Mouse (Mus musculus): ENCODE measurements around the gene Dcps. TPM values are rescaled to one million over a fixed set of nuclear protein-coding genes. Genes with fewer than 3 reads are reported as not detected.

The Dcps gene
- polyA plus RNA-seq, 1 experiment = 58.0 TPM

DNA sequence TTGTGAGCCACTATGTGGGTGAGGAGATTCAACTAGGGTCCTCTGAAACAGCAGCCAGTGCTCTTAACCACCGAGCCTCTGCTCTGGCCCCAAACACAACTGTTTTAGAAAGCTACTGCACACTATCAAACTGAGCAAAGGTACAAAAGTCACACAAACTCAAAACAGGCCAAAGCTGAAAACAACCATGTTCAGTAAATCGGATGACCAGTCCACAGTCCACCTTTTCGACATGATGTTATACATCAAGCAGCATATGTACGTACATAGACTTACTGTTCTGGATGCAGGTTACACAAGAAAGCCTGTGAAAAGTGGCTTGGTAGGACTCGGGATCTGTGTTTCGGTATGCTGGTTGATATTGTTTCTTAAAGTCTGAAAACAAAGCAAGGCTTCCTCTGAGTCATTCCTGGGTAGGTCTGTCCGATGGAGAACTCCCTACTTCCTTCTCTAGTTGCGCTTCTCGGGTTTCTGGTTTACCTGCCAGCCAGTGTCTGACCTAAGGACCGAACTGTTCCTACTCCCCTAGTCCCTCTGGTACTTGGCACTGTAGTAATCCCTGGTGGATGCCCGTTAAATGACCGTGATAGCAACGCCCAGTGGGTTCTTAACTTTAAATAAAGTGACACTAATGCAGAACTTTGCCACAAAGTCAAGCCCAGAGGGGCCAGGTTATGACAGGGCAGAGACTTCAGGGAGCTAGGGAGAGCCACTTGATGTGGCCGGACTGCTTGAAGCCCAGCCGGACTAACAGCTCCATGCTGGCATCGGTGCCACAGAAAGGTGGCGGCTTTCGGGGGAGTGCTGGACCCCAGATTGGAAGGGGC lies 23.3 kb upstream of the Dcps start:
- DNase-seq (ENCODE audit: low read depth) = no peak
- TF ChIP-seq POLR2A (IDR thresholded peaks at IDR 0.05; ENCODE audit: borderline replicate concordance, extremely low read depth, insufficient read depth, insufficient read length, poor library complexity, severe bottlenecking) = no peak
- no peak for TF ChIP-seq CTCF (IDR thresholded peaks at IDR 0.05; ENCODE audit: borderline replicate concordance, extremely low read depth, insufficient read depth, insufficient read length)

- TF ChIP-seq CTCF (IDR thresholded peaks at IDR 0.05; ENCODE audit: borderline replicate concordance, extremely low read depth, insufficient read depth, insufficient read length) = no peak
- TF ChIP-seq POLR2A (IDR thresholded peaks at IDR 0.05; ENCODE audit: borderline replicate concordance, extremely low read depth, insufficient read depth, insufficient read length, poor library complexity, severe bottlenecking) = no peak
- DNase-seq (ENCODE audit: low read depth) = no peak
Measured at GRCm38 (mm10) chr9:35198351-35198750, 22.5 kb upstream of the Dcps start.

DNA sequence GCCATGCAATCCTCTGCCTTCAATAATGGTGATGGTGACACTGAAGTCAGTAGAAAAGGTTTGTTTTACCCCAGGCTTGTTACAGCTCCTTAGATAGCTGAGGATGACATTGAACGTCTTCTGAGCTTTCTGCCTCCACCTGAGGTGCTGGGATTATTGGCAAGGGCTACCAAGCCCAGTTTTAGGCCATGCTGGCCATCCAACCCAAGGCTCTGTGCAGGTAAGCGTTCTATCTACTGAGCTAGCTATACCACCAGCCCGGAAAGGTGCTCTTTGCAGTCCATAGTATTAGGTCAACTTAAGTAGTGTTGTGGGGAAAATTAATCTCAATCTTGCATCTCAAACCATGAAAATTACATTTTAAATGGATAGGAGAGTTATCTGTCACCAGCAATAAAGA lies 21.8 kb upstream of the Dcps start:
- TF ChIP-seq CTCF (IDR thresholded peaks at IDR 0.05; ENCODE audit: borderline replicate concordance, extremely low read depth, insufficient read depth, insufficient read length) = no peak
- TF ChIP-seq POLR2A (IDR thresholded peaks at IDR 0.05; ENCODE audit: borderline replicate concordance, extremely low read depth, insufficient read depth, insufficient read length, poor library complexity, severe bottlenecking) = no peak
- DNase-seq (ENCODE audit: low read depth) = no peak

DNA sequence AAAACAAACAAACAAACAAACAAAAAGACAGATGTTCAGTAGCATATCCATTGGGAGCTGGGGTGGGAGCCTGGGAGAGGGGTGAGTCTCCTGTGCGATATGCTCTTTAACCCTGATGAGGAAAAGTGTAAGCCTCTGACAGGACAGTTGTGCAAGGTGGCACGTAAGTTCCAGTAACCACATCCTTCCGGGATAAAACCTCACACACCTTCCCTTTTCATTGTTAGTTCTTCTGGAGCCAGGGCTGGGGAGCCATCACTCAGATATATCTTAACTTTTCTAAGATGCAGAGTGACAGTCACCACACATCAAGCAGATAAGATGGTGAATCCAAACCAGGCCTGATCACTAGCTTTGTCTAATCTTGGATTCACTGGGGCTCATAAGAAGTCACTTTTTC lies 18.2 kb upstream of the Dcps start:
- DNase-seq (ENCODE audit: low read depth) = no peak
- TF ChIP-seq CTCF (IDR thresholded peaks at IDR 0.05; ENCODE audit: borderline replicate concordance, extremely low read depth, insufficient read depth, insufficient read length) (no peak), POLR2A (IDR thresholded peaks at IDR 0.05; ENCODE audit: borderline replicate concordance, extremely low read depth, insufficient read depth, insufficient read length, poor library complexity, severe bottlenecking) (no peak)

GRCm38 (mm10) chr9:35192983-35193542 lies 17.2 kb upstream of the Dcps start:
- TF ChIP-seq CTCF (IDR thresholded peaks at IDR 0.05; ENCODE audit: borderline replicate concordance, extremely low read depth, insufficient read depth, insufficient read length) (no peak), POLR2A (IDR thresholded peaks at IDR 0.05; ENCODE audit: borderline replicate concordance, extremely low read depth, insufficient read depth, insufficient read length, poor library complexity, severe bottlenecking) (no peak)
- peak; percentile 13 for DNase-seq (ENCODE audit: low read depth)

DNA sequence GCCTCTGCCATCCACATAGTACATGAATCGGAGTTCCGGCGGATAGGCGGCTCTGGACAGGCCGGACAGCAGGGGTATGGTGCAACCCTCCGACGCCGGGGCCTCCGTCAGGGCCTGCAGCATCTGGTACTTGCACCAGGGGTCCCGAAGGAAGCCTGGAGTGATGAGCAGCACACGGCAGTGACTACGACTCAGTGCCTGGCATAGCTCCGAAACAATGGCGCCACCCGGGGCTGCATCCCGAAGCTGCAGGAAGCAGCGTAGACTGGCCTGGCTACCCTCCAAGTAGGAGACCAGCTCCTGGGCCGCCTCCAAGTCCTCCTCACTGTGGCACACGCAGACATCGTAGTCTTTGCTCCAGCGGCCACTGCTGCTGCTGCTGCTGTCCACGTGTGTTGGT lies 12.8 kb upstream of the Dcps start:
- TF ChIP-seq POLR2A (IDR thresholded peaks at IDR 0.05; ENCODE audit: borderline replicate concordance, extremely low read depth, insufficient read depth, insufficient read length, poor library complexity, severe bottlenecking) = no peak
- no peak for TF ChIP-seq CTCF (IDR thresholded peaks at IDR 0.05; ENCODE audit: borderline replicate concordance, extremely low read depth, insufficient read depth, insufficient read length)
- peak; percentile 80 for DNase-seq (ENCODE audit: low read depth)

DNA sequence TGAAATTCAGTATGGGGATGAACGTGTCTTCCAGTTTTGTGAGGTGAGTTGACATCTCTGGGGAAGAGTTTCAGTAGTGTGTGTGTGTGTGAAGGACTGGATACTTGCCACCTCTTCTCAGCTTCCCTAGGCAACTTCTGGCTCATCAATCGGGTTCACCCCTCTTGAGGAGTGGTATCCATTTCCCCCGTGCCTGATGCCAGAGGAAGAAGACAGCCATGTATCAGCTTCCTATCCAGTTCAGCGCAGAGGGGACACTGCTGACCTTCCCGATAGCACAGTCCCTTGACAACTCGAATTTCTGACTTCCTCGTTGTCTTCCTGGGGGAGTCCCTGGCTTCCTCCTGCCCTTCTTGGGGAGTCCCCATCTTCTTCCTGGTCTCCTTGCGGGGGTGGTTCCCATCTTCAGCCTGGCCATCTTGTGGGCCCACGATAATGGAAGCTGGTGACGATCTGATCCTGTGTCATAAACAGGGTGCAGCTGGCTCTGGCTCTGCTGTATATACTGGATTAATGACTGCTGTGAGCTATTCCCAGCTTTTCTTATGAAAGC lies 11.6 kb upstream of the Dcps start:
- TF ChIP-seq POLR2A (IDR thresholded peaks at IDR 0.05; ENCODE audit: borderline replicate concordance, extremely low read depth, insufficient read depth, insufficient read length, poor library complexity, severe bottlenecking) (no peak), CTCF (IDR thresholded peaks at IDR 0.05; ENCODE audit: borderline replicate concordance, extremely low read depth, insufficient read depth, insufficient read length) (no peak)
- no peak for DNase-seq (ENCODE audit: low read depth)

DNA sequence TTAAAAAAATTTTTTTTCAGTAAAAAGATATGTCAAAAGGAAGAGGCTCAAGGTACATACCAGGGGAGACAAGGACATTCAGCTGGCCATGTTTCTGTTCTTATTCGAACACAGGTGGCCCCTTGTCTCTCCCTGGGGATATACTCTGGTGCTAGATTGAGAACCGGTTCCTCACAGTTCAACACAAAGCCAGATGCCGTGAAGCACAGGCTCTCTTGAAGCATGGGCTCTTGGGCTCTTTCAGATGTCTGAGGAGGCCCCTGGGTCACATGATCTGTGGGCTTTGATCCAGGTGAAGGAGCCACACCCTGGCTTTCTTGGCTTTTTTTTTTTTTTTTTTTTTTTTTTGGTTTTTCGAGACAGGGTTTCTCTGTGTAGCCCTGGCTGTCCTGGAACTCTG lies 10.6 kb upstream of the Dcps start:
- DNase-seq (ENCODE audit: low read depth) = no peak
- no peak for TF ChIP-seq CTCF (IDR thresholded peaks at IDR 0.05; ENCODE audit: borderline replicate concordance, extremely low read depth, insufficient read depth, insufficient read length)
- TF ChIP-seq POLR2A (IDR thresholded peaks at IDR 0.05; ENCODE audit: borderline replicate concordance, extremely low read depth, insufficient read depth, insufficient read length, poor library complexity, severe bottlenecking) = no peak

DNA sequence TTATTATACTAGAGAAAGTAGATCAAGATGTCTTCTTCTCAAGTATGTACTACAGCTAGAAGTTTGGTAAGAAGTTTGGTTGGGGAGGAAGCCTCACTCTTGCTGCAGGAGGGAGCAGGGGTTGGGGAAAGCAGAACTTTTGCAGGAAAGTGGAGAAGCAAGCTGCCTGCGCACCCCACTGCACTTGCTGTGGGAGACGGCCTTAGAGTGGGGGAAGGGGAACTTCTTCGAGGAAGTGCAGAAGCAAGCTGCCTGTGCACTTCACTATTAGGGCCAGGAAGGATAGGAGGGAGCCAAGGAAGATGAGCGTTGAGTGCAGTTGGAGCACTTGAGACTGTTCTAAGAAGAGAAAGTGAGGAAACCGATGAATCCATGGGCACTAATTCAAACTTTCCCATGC lies 7.5 kb upstream of the Dcps start:
- DNase-seq (ENCODE audit: low read depth) = no peak
- no peak for TF ChIP-seq POLR2A (IDR thresholded peaks at IDR 0.05; ENCODE audit: borderline replicate concordance, extremely low read depth, insufficient read depth, insufficient read length, poor library complexity, severe bottlenecking)
- no peak for TF ChIP-seq CTCF (IDR thresholded peaks at IDR 0.05; ENCODE audit: borderline replicate concordance, extremely low read depth, insufficient read depth, insufficient read length)

DNA sequence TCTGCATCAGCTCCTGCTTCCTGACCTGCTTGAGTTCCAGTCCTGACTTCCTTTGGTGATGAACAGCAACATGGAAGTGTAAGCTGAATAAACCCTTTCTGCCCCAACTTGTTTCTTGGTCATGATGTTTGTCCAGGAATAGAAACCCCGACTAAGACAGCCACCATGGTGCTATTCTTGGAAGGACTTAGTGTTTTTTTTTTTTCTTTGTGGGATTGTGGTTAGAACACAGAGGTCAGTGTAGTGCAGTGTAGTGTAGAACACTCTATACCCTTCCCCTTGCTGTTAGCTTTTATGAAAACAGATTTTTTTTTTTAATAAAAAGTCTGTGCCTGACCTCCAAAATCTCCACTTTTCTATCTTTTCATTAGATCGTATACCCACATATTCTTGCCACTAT lies 7.0 kb upstream of the Dcps start:
- DNase-seq (ENCODE audit: low read depth) = no peak
- TF ChIP-seq POLR2A (IDR thresholded peaks at IDR 0.05; ENCODE audit: borderline replicate concordance, extremely low read depth, insufficient read depth, insufficient read length, poor library complexity, severe bottlenecking) (no peak), CTCF (IDR thresholded peaks at IDR 0.05; ENCODE audit: borderline replicate concordance, extremely low read depth, insufficient read depth, insufficient read length) (no peak)

- no peak for TF ChIP-seq CTCF (IDR thresholded peaks at IDR 0.05; ENCODE audit: borderline replicate concordance, extremely low read depth, insufficient read depth, insufficient read length)
- TF ChIP-seq POLR2A (IDR thresholded peaks at IDR 0.05; ENCODE audit: borderline replicate concordance, extremely low read depth, insufficient read depth, insufficient read length, poor library complexity, severe bottlenecking) = no peak
- DNase-seq (ENCODE audit: low read depth) = no peak
Measured at GRCm38 (mm10) chr9:35176124-35176659, 331 bp upstream of the Dcps start.
